ENCODE assay signal across 7 mouse cellular contexts in the genomic region with DNA sequence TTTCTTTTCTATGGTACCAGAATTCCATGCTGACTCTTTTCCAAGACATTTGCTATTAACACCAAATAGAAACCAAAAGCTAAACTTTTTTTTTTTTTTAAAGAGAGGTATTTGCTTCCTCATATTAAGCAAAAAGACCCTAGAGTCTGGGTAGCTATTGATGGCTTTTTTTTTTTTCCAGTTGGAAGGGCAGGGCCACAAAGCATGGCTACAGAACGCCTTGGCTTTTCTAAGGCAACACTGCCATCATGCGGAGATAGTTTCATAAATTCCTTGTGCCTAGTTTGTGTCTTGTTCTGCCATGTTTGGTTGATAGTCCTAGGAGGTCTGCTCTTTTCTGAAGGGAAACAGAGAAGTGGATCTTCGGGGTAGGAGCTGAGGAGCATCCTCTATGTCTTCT.
DNase-seq lines count a peak whose midpoint lies in the region; ATAC-seq and TF ChIP-seq lines count a peak whose summit lies in the region.

No protein-coding gene starts in this region.

- peak overlapping the region; percentile 41 for H3K4me2 ChIP-seq in lung, embryonic 15.5 days
- H3K4me2 ChIP-seq in forebrain, postnatal 0 days (ENCODE audit: low read depth), result peak overlapping the region; percentile 37; the same call in 1 of the 2 replicates
- H3K4me2 ChIP-seq in stomach, postnatal 0 days (replicated peaks; ENCODE audit: low read depth), result peak overlapping the region; percentile 46; the same call in 1 of the 2 replicates

- no peaks in the 10 kb centered on the region for H3K79me2 ChIP-seq in macrophage (ENCODE audit: inconsistent target)

- no peak for ATAC-seq in lung, embryonic 15.5 days (ENCODE audit: borderline replicate concordance, extremely low read depth, low FRiP score, low TSS enrichment)
- peak; percentile 78; the same call in 1 of the 2 replicates for ATAC-seq in forebrain, postnatal 0 days
- ATAC-seq in stomach, postnatal 0 days (ENCODE audit: low FRiP score, low TSS enrichment), result peak; percentile 42; the same call in 1 of the 2 replicates

- DNase-seq in lung, adult 2 months, result no peak
- DNase-seq in ZHBTc4 (ENCODE audit: low read depth, low spot score), result peak; percentile 76
- peak; percentile 83 for DNase-seq in forebrain, postnatal 0 days
- peak; percentile 13 for DNase-seq in kidney, adult 2 months
- peak; percentile 18 for DNase-seq in stomach, postnatal 0 days (ENCODE audit: low spot score)

- no peaks in the 10 kb centered on the region for H3K9me3 ChIP-seq in lung, embryonic 15.5 days
- H3K9me3 ChIP-seq in forebrain, postnatal 0 days (ENCODE audit: low read length), result no peaks in the 10 kb centered on the region
- no peaks in the 10 kb centered on the region for H3K9me3 ChIP-seq in stomach, postnatal 0 days (ENCODE audit: control insufficient read depth, low read length)

- H3K36me3 ChIP-seq in lung, embryonic 15.5 days, result no peaks in the 10 kb centered on the region
- H3K36me3 ChIP-seq in forebrain, postnatal 0 days (ENCODE audit: insufficient read depth), result no peaks in the 10 kb centered on the region
- no peaks in the 10 kb centered on the region for H3K36me3 ChIP-seq in kidney, adult 2 months (ENCODE audit: control insufficient read depth, insufficient read depth, low read length)
- H3K36me3 ChIP-seq in macrophage (ENCODE audit: inconsistent target), result no peaks in the 10 kb centered on the region
- H3K36me3 ChIP-seq in stomach, postnatal 0 days (ENCODE audit: control insufficient read depth, insufficient read depth, low read length), result no peaks in the 10 kb centered on the region

- no peak for TF ChIP-seq EP300 in stomach, postnatal 0 days (optimal IDR thresholded peaks at IDR 0.05)

- H3K27me3 ChIP-seq in lung, embryonic 15.5 days, result no peaks in the 10 kb centered on the region
- H3K27me3 ChIP-seq in forebrain, postnatal 0 days (ENCODE audit: insufficient read depth, low read length), result no peaks in the 10 kb centered on the region
- H3K27me3 ChIP-seq in kidney, adult 2 months (replicated peaks; ENCODE audit: control insufficient read depth, insufficient read depth, low read length), result no peaks in the 10 kb centered on the region
- no peaks in the 10 kb centered on the region for H3K27me3 ChIP-seq in stomach, postnatal 0 days (ENCODE audit: control insufficient read depth, insufficient read depth, low read length)

- H3K4me1 ChIP-seq in lung, embryonic 15.5 days, result no peaks in the 10 kb centered on the region
- no peaks in the 10 kb centered on the region for H3K4me1 ChIP-seq in lung, adult 2 months (ENCODE audit: control insufficient read depth, insufficient read depth, low read length)
- H3K4me1 ChIP-seq in forebrain, postnatal 0 days (ENCODE audit: insufficient read depth), result no peaks in the 10 kb centered on the region
- H3K4me1 ChIP-seq in kidney, adult 2 months (ENCODE audit: control insufficient read depth, insufficient read depth, low read length), result no peaks in the 10 kb centered on the region
- no peaks in the 10 kb centered on the region for H3K4me1 ChIP-seq in stomach, postnatal 0 days (replicated peaks; ENCODE audit: control insufficient read depth, insufficient read depth)

- H3K27ac ChIP-seq in lung, embryonic 15.5 days, result no peak overlapping the region
- no peak overlapping the region for H3K27ac ChIP-seq in forebrain, postnatal 0 days (ENCODE audit: low read depth, low read length)
- H3K27ac ChIP-seq in kidney, adult 2 months (ENCODE audit: insufficient read depth, low read depth, low read length), result no peak overlapping the region
- H3K27ac ChIP-seq in macrophage, result no peak overlapping the region
- no peak overlapping the region for H3K27ac ChIP-seq in stomach, postnatal 0 days (replicated peaks)

- no peak for TF ChIP-seq POLR2A in lung, adult 2 months (IDR thresholded peaks at IDR 0.05; ENCODE audit: borderline replicate concordance, extremely low read depth, low read depth, low read length)
- TF ChIP-seq POLR2A in kidney, adult 2 months (IDR thresholded peaks at IDR 0.05; ENCODE audit: low read depth, low read length), result no peak

- H3K4me3 ChIP-seq in lung, embryonic 15.5 days, result peak overlapping the region; percentile 35
- H3K4me3 ChIP-seq in lung, adult 2 months (replicated peaks; ENCODE audit: extremely low read depth, low read depth, low read length), result no peak overlapping the region
- H3K4me3 ChIP-seq in forebrain, postnatal 0 days (ENCODE audit: low read depth, low read length), result peak overlapping the region; percentile 32
- no peak overlapping the region for H3K4me3 ChIP-seq in kidney, adult 2 months (ENCODE audit: insufficient read depth, low read depth, low read length)
- H3K4me3 ChIP-seq in macrophage (ENCODE audit: inconsistent target), result peak overlapping the region; percentile 38
- peak overlapping the region; percentile 31; the same call in 1 of the 2 replicates for H3K4me3 ChIP-seq in stomach, postnatal 0 days (ENCODE audit: low read depth, low read length)

- WGBS in lung, embryonic 15.5 days, result 27% methylated on average over 3 of the region's 3 CpGs
- WGBS in lung, adult 2 months, result 31% methylated on average over 3 of the region's 3 CpGs
- WGBS in forebrain, postnatal 0 days, result 58% methylated on average over 3 of the region's 3 CpGs
- WGBS in kidney, adult 2 months, result 86% methylated on average over 3 of the region's 3 CpGs
- 39% methylated on average over 3 of the region's 3 CpGs for WGBS in macrophage (ENCODE audit: missing documents)
- 57% methylated on average over 3 of the region's 3 CpGs for WGBS in stomach, postnatal 0 days

- TF ChIP-seq CTCF in lung, adult 2 months (IDR thresholded peaks at IDR 0.05; ENCODE audit: insufficient read depth, low read length), result no peak
- 0 out of 2 replicates have a peak, but pooled peaks have one; percentile 29 for TF ChIP-seq CTCF in forebrain, postnatal 0 days (IDR thresholded peaks at IDR 0.05; ENCODE audit: low read depth)
- TF ChIP-seq CTCF in kidney, adult 2 months (conservative IDR thresholded peaks at IDR 0.05; ENCODE audit: insufficient read depth, insufficient read length, low read depth, low read length), result no peak
- TF ChIP-seq CTCF in stomach, postnatal 0 days (IDR thresholded peaks at IDR 0.05; ENCODE audit: low read depth), result peak; percentile 68

- no peak overlapping the region for H3K9ac ChIP-seq in lung, embryonic 15.5 days
- H3K9ac ChIP-seq in forebrain, postnatal 0 days, result no peak overlapping the region
- H3K9ac ChIP-seq in stomach, postnatal 0 days (ENCODE audit: low read length), result no peak overlapping the region

Comparison
In these comparisons a context has a peak if more than half of its experiments do, and no peak if none do; other contexts are left out.
1. H3K4me3 ChIP-seq: peak in lung, embryonic 15.5 days (single experiment), forebrain, postnatal 0 days (single experiment), macrophage (single experiment) and stomach, postnatal 0 days (single experiment); none in lung, adult 2 months (single experiment) and kidney, adult 2 months (single experiment).
2. CTCF ChIP-seq: peak in forebrain, postnatal 0 days (single experiment) and stomach, postnatal 0 days (single experiment); none in lung, adult 2 months (single experiment) and kidney, adult 2 months (single experiment).
3. Peak in every context shown above with its lines, with median percentiles within 50 percentile points of each other: H3K4me2 ChIP-seq.